Mouse (Mus musculus) neural tube, embryonic 11.5 days (tissue): ENCODE results near the gene Slc25a22. TPM values are rescaled to one million over a fixed set of nuclear protein-coding genes. Genes with fewer than 3 reads are reported as not detected.
"Not testable (repeated sequence)": the region's sequence is repeated elsewhere in the genome, so short reads cannot be mapped to it uniquely, and the experiment has no call there.

ENCODE experiments used
- ATAC-seq: fragments of 200-750 bp; cut with Nextera tagmentation; 2 replicates; pipeline ENCODE4 v1.8.0; 2017; ENCODE audit warnings: moderate number of reproducible peaks, mild to moderate bottlenecking, moderate TSS enrichment, moderate library complexity; ENCODE audit not compliant: insufficient read depth, low FRiP score, low TSS enrichment
- DNase-seq: peaks from one replicate; pipeline ENCODE4 v3.0.0-alpha.2; 2015; ENCODE audit warnings: low spot score
- H3K27ac ChIP-seq: fragments of 300-500 bp; sonication (generic); 2 replicates; pipeline ENCODE4 v1.5.1; 2014; ENCODE audit warnings: low read depth, mild to moderate bottlenecking, low read length
- H3K27me3 ChIP-seq: fragments of 300-500 bp; sonication (generic); 2 replicates; pipeline ENCODE4 v1.6.1; 2014; ENCODE audit warnings: mild to moderate bottlenecking, low read length, mixed read lengths; ENCODE audit not compliant: control insufficient read depth, insufficient read depth
- H3K36me3 ChIP-seq: fragments of 300-500 bp; sonication (generic); 2 replicates; pipeline ENCODE4 v1.6.1; 2014; ENCODE audit warnings: mild to moderate bottlenecking, low read length, moderate library complexity, mixed read lengths; ENCODE audit not compliant: control insufficient read depth, insufficient read depth
- H3K4me1 ChIP-seq: fragments of 300-500 bp; sonication (generic); 2 replicates; pipeline ENCODE4 v1.6.1; 2014; ENCODE audit warnings: low read length, mixed read lengths; ENCODE audit not compliant: control insufficient read depth, insufficient read depth
- H3K4me2 ChIP-seq: fragments of 300-500 bp; sonication (generic); 2 replicates; pipeline ENCODE4 v1.6.1; 2014; ENCODE audit warnings: low read depth, mild to moderate bottlenecking, moderate library complexity
- H3K4me3 ChIP-seq: fragments of 300-500 bp; sonication (generic); 2 replicates; pipeline ENCODE4 v1.5.1; 2014; ENCODE audit warnings: low read depth, low read length
- H3K9ac ChIP-seq: fragments of 300-500 bp; sonication (generic); 2 replicates; pipeline ENCODE4 v1.6.1; 2014; ENCODE audit warnings: mild to moderate bottlenecking, low read length
- H3K9me3 ChIP-seq: fragments of 300-500 bp; sonication (generic); 2 replicates; pipeline ENCODE4 v1.6.1; 2016; ENCODE audit warnings: low read length; ENCODE audit not compliant: control insufficient read depth
- WGBS: fragments of 180-500 bp; shearing (Covaris S2); extraction: QIAGEN DNeasy Blood & Tissue Kit; methylation state at CpG from one replicate; pipeline ENCODE4 v1.1.7; 2014; 5-methylcytosine and 5-hydroxymethylcytosine counted together
- polyA plus RNA-seq: library from polyadenylated mRNA; unstranded; fragments of >200 nt; fragmentation: Nextera tagmentation; extraction: Ambion mirVana; gene quantifications from 2 replicates; pipeline ENCODE4 v1.2.1, GENCODE M21; 2014

Gene Slc25a22
- polyA plus RNA-seq, 1 experiment from 2014 or later, result 45.8 TPM

DNA sequence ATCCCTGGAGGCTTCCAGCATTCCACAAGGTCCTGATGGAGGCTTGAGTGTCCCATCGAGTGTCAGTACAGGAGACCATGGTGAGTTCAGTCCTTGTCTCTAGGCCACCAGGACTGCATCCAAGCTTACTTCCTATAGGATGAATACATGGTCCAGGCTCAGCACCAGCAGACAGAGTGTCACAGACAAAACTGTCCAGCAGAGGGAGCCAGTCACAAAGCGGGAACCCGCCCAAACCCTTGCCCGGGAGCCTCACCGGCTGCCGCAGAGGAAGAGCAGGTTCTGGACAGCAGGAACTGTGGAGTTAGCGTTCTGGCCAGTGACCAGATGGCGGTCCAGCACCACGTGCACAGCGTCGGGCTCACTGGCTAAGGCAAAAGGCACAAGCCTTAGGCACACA, 28.9 kb downstream of the Slc25a22 start:
- ATAC-seq (peak; percentile 39; the same call in 1 of the 2 replicates), DNase-seq (peak; percentile 86)
- H3K4me3 ChIP-seq, result no peak overlapping the region
- H3K9me3 ChIP-seq, result no peaks in the 10 kb centered on the region
- peaks cover 4% of the 10 kb centered on the region; the same call in 1 of the 2 replicates for H3K36me3 ChIP-seq
- WGBS, result 13% methylated on average over 11 of the region's 11 CpGs
- peaks cover 8% of the 10 kb centered on the region; the same call in 1 of the 2 replicates for H3K4me1 ChIP-seq
- no peak overlapping the region for H3K27ac ChIP-seq
- no peaks in the 10 kb centered on the region for H3K27me3 ChIP-seq
- H3K9ac ChIP-seq, result no peak overlapping the region
- H3K4me2 ChIP-seq, result no peak overlapping the region

DNA sequence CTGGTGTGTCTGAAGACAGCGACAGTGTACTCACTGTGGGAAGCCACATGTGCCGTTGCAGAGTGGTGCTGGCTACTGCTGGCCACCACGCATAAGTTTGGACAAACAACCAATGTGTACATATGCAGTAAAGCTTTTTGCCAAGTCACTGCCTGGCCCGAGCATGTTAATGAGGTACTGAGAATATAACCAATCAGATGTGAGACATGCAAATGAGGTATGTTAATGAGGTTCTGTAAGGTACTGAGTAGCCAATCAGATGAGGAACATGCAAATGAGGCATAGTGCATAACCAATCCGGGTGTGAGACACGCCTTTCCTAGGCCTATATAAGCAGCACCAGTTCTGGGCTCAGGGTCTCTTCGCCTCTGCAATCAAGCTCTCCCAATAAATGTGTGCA, 30.0 kb downstream of the Slc25a22 start:
- not testable (repeated sequence) for H3K27me3 ChIP-seq, DNase-seq, H3K4me2 ChIP-seq, H3K4me3 ChIP-seq, H3K36me3 ChIP-seq, H3K4me1 ChIP-seq, ATAC-seq, H3K27ac ChIP-seq, H3K9me3 ChIP-seq, H3K9ac ChIP-seq
- WGBS, result 97% methylated on average over 7 of the region's 7 CpGs

DNA sequence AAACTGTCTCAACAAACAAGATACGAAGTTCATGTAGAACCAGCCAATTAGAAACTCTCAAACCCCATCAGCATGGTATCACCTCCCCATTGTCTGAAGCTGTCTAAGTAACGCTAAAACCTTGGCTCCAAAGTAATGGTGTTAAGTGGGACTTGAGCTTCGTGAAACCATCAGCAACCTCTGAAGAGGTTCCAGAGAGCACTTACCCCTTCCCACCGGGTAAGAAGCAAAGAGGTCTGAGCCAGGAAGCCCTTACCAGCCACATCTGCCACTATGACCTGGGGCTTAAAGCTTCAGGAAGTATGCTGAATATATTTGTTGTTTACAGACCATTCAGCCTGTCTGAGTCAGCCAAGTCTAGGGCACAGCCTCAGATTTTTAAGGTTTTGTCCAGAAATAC, 32.2 kb downstream of the Slc25a22 start:
- DNase-seq (no peak), ATAC-seq (no peak)
- peaks cover 4% of the 10 kb centered on the region; the same call in 1 of the 2 replicates for H3K4me1 ChIP-seq
- 88% methylated on average over 4 of the region's 4 CpGs for WGBS
- H3K9ac ChIP-seq, result no peak overlapping the region
- no peaks in the 10 kb centered on the region for H3K27me3 ChIP-seq
- H3K9me3 ChIP-seq, result no peaks in the 10 kb centered on the region
- no peak overlapping the region for H3K4me3 ChIP-seq
- H3K27ac ChIP-seq, result no peak overlapping the region
- peaks cover 14% of the 10 kb centered on the region; the same call in 1 of the 2 replicates for H3K36me3 ChIP-seq
- H3K4me2 ChIP-seq, result no peak overlapping the region

DNA sequence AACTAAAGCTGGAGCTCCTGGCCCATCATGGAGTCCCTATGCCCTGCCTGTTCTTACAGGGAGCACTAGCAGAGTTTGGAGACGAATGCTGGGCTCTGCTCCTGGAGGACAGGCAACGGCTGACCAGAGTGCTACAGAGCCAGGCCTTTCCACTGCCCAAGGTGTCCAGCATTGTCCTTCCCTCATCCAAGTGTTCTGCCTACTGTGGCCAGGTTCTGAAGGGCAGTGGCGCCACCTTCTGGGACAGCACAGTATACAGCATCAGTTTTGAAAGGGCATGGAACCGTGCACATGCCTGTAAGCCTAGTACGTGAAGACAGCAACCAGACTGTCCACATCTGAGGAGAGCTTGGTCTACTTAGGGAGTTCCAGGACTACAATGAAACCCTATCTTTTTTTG, 34.4 kb downstream of the Slc25a22 start:
- ATAC-seq (0 out of 2 replicates have a peak, but pooled peaks have one; percentile 9), DNase-seq (peak; percentile 60)
- Histone ChIP-seq H3K4me3 (no peak overlapping the region), H3K4me1 (no peaks in the 10 kb centered on the region), H3K9ac (no peak overlapping the region), H3K27me3 (no peaks in the 10 kb centered on the region), H3K27ac (no peak overlapping the region), H3K36me3 (peaks cover 11% of the 10 kb centered on the region; the same call in 1 of the 2 replicates), H3K4me2 (no peak overlapping the region), H3K9me3 (no peaks in the 10 kb centered on the region)
- WGBS, result 59% methylated on average over 5 of the region's 5 CpGs

GRCm38 (mm10) chr7:141395348-141395747, 42.3 kb downstream of the Slc25a22 start:
- Histone ChIP-seq H3K36me3 (no peaks in the 10 kb centered on the region; the same call in none of the 2 replicates), H3K4me3 (no peak overlapping the region), H3K27ac (no peak overlapping the region), H3K4me2 (no peak overlapping the region), H3K4me1 (peaks cover 12% of the 10 kb centered on the region), H3K27me3 (no peaks in the 10 kb centered on the region), H3K9ac (no peak overlapping the region), H3K9me3 (no peaks in the 10 kb centered on the region)
- WGBS, result 82% methylated on average over 1 of the region's 1 CpGs
- DNase-seq, result no peak
- ATAC-seq, result no peak

GRCm38 (mm10) chr7:141394771-141395170, 42.9 kb downstream of the Slc25a22 start:
- WGBS, result 22% methylated on average over 6 of the region's 6 CpGs
- peaks cover 12% of the 10 kb centered on the region for H3K4me1 ChIP-seq
- ATAC-seq (no peak), DNase-seq (peak; percentile 76)
- no peak overlapping the region for H3K4me2 ChIP-seq
- no peaks in the 10 kb centered on the region for H3K9me3 ChIP-seq
- no peak overlapping the region for H3K9ac ChIP-seq
- no peak overlapping the region for H3K4me3 ChIP-seq
- H3K36me3 ChIP-seq, result no peaks in the 10 kb centered on the region; the same call in none of the 2 replicates
- H3K27ac ChIP-seq, result no peak overlapping the region
- H3K27me3 ChIP-seq, result no peaks in the 10 kb centered on the region

- Histone ChIP-seq H3K4me3 (no peak overlapping the region), H3K4me1 (peaks cover 12% of the 10 kb centered on the region), H3K4me2 (no peak overlapping the region), H3K9me3 (no peaks in the 10 kb centered on the region), H3K27ac (no peak overlapping the region), H3K9ac (no peak overlapping the region; the same call in 1 of the 2 replicates), H3K27me3 (no peaks in the 10 kb centered on the region), H3K36me3 (no peaks in the 10 kb centered on the region; the same call in 1 of the 2 replicates)
- WGBS, result 91% methylated on average over 7 of the region's 7 CpGs
- no peak for DNase-seq
- ATAC-seq, result no peak
Measured at GRCm38 (mm10) chr7:141394158-141394557, 43.5 kb downstream of the Slc25a22 start.

- Histone ChIP-seq H3K4me1 (peaks cover 12% of the 10 kb centered on the region), H3K4me3 (peak overlapping the region; percentile 56), H3K27ac (no peak overlapping the region; the same call in 1 of the 2 replicates), H3K36me3 (no peaks in the 10 kb centered on the region; the same call in 1 of the 2 replicates), H3K4me2 (peak overlapping the region; percentile 89), H3K9ac (peak overlapping the region; percentile 49), H3K27me3 (no peaks in the 10 kb centered on the region), H3K9me3 (no peaks in the 10 kb centered on the region)
- DNase-seq, result no peak
- WGBS, result 34% methylated on average over 9 of the region's 9 CpGs
- ATAC-seq, result no peak; the same call in 1 of the 2 replicates
Measured at GRCm38 (mm10) chr7:141392552-141393222, 45.0 kb downstream of the Slc25a22 start.
